Mouse (Mus musculus): Measurements from ENCODE around the gene Esrrg. TPM values are rescaled to one million over a fixed set of nuclear protein-coding genes. Genes with fewer than 3 reads are reported as not detected.

Esrrg gene
- polyA plus RNA-seq, 1 experiment from 2014 or later: 36.6 TPM

GRCm38 (mm10) chr1:188233036-188233724 is 624.6 kb downstream of the Esrrg start:
- ATAC-seq (ENCODE audit: low FRiP score, low read depth): no peak
- H3K36me3 ChIP-seq: no peaks in the 10 kb centered on the region
- no peak overlapping the region for H3K9ac ChIP-seq
- no peak overlapping the region for H3K4me3 ChIP-seq
- WGBS: 90% methylated on average over 5 of the region's 5 CpGs
- no peaks in the 10 kb centered on the region for H3K9me3 ChIP-seq
- no peak overlapping the region for H3K27ac ChIP-seq (replicated peaks)
- no peaks in the 10 kb centered on the region for H3K27me3 ChIP-seq
- H3K4me1 ChIP-seq (replicated peaks): no peaks in the 10 kb centered on the region
- no peak overlapping the region for H3K4me2 ChIP-seq

DNA sequence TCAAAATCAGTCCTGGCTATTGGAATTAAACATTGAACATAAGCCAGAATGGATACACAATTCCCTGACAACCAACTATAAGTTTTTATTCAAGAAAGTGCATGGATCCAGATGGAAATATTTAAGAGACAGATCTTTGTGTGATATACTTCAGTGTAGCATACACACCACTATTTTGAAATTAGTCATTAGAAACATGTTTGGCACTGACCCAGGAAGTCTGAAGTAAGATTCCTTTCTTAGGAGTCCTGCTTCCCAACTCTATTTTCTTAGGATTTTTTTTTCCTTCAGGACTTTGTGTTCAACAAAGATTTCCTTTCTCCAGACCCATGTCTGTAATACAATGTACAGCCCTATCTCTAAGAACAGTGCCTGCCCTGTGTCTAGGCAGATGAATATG is 630.0 kb downstream of the Esrrg start:
- Histone ChIP-seq H3K4me2 (no peak overlapping the region), H3K4me3 (no peak overlapping the region), H3K9ac (no peak overlapping the region), H3K4me1 (replicated peaks) (no peaks in the 10 kb centered on the region), H3K27ac (replicated peaks) (no peak overlapping the region), H3K36me3 (no peaks in the 10 kb centered on the region), H3K9me3 (no peaks in the 10 kb centered on the region), H3K27me3 (no peaks in the 10 kb centered on the region)
- ATAC-seq (ENCODE audit: low FRiP score, low read depth): no peak

DNA sequence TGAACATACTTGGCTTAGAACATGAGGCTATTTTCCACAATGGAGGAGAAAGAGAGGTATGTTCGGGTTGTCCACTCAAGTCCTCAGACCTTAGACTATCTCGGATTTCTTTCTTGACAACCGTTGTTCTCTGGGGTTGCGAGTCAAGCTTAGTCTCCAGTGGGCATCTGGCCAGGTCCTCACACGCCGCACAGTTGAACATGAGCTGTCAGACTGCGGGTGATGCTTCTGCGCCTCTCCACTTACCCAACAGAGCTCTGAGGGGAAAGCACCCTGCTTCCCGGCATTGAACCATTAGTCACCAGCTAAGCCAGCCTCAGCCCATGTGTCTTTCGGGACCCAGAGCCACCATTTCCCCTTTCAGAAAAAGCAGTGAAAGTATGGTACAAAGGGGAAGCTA is 633.2 kb downstream of the Esrrg start:
- no peaks in the 10 kb centered on the region for H3K36me3 ChIP-seq
- H3K27me3 ChIP-seq: no peaks in the 10 kb centered on the region
- no peak for ATAC-seq (ENCODE audit: low FRiP score, low read depth)
- H3K4me1 ChIP-seq (replicated peaks): no peaks in the 10 kb centered on the region
- H3K27ac ChIP-seq (replicated peaks): no peak overlapping the region
- no peak overlapping the region for H3K4me2 ChIP-seq
- 83% methylated on average over 10 of the region's 10 CpGs for WGBS
- no peak overlapping the region for H3K9ac ChIP-seq
- H3K9me3 ChIP-seq: no peaks in the 10 kb centered on the region
- no peak overlapping the region for H3K4me3 ChIP-seq

DNA sequence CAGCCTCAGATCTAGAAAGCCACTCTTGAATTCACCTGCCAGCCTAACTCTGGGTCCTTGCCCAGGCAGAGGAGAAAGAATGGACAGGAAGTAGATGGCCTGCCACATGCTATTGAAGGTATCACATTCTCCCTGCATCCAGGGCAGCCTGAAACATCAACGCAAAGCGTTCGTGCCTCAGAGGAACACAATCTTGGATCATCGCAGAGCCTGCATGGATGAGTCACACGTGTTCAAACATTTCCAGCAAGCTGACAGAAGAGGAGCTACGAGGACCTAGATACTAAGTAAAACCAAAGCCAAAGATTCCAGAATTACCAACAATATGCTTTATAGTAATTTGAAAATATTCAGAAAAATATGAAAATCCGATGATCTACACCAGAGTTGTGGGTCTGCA is 648.9 kb downstream of the Esrrg start:
- Histone ChIP-seq H3K36me3 (no peaks in the 10 kb centered on the region), H3K4me3 (no peak overlapping the region), H3K4me1 (replicated peaks) (peaks cover 16% of the 10 kb centered on the region; the same call in 1 of the 2 replicates), H3K27me3 (no peaks in the 10 kb centered on the region), H3K9ac (no peak overlapping the region), H3K9me3 (no peaks in the 10 kb centered on the region), H3K27ac (replicated peaks) (no peak overlapping the region), H3K4me2 (no peak overlapping the region)
- no peak for ATAC-seq (ENCODE audit: low FRiP score, low read depth)
- WGBS: 86% methylated on average over 7 of the region's 7 CpGs

GRCm38 (mm10) chr1:188260259-188261107 is 651.9 kb downstream of the Esrrg start:
- H3K9ac ChIP-seq: no peak overlapping the region
- no peak overlapping the region for H3K27ac ChIP-seq (replicated peaks)
- no peak for ATAC-seq (ENCODE audit: low FRiP score, low read depth)
- 49% methylated on average over 6 of the region's 6 CpGs for WGBS
- H3K27me3 ChIP-seq: no peaks in the 10 kb centered on the region
- no peaks in the 10 kb centered on the region for H3K9me3 ChIP-seq
- no peaks in the 10 kb centered on the region for H3K36me3 ChIP-seq
- peaks cover 16% of the 10 kb centered on the region; the same call in 1 of the 2 replicates for H3K4me1 ChIP-seq (replicated peaks)
- no peak overlapping the region for H3K4me2 ChIP-seq
- no peak overlapping the region for H3K4me3 ChIP-seq

- Histone ChIP-seq H3K4me3 (no peak within 1 kb of the TSS), H3K27me3 (no peaks in the 10 kb centered on the region), H3K9me3 (no peaks in the 10 kb centered on the region), H3K36me3 (no peaks in the 10 kb centered on the region), H3K9ac (no peak within 1 kb of the TSS), H3K27ac (replicated peaks) (no peak within 1 kb of the TSS), H3K4me1 (replicated peaks) (peaks cover 16% of the 10 kb centered on the region; the same call in 1 of the 2 replicates), H3K4me2 (no peak within 1 kb of the TSS)
- WGBS: 40% methylated on average over 10 of the region's 10 CpGs
- ATAC-seq (ENCODE audit: low FRiP score, low read depth): no peak
Observed at GRCm38 (mm10) chr1:188261903-188262682, 653.5 kb downstream of the Esrrg start, which contains the start of gene Ush2a. Ush2a (plus strand) TSS chr1:188262023.
